Mouse (Mus musculus): Measurements from ENCODE around the gene Ascc2.

The Ascc2 gene

GRCm38 (mm10) chr11:4720393-4720792, 82.8 kb downstream of the Ascc2 start:
- no peak for DNase-seq (ENCODE audit: low read depth, low spot score)

DNA sequence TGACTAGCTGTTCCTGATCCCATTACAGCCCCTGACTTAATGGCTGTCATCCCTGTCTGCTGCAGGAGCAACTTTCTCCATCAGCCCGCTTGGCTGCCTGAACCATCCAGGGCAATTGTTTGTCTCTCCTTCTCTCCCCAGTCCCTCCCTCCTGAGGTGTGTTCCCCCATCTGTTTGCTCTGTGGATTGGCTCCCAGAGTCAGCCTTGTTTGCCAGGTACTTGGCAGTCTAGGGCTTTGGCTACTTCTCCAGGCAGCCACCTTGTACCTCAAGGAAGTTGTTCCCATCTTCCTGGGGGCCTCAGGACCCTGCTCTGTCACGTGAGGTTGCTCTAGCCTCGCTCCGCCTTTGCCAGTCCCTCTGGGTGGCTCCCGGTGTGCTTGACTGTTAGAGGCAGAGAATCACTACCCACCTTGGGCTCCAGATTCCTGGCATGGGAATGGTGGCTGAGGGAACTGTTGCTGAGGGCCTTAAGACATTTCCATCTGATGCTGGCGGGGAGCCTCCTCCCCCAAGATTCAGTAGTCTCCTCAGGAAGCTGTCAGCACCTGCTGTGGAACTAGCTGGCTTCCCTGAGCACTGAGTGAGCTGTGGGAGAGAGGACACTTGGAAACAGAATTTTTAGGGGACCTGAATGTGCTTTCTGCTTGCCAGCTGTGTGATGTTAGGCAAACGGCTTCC, 83.5 kb downstream of the Ascc2 start:
- DNase-seq (ENCODE audit: low read depth, low spot score), result no peak

- DNase-seq (ENCODE audit: low read depth, low spot score), result no peak
Observed at GRCm38 (mm10) chr11:4721728-4722127, 84.2 kb downstream of the Ascc2 start.

GRCm38 (mm10) chr11:4729603-4730002, 92.1 kb downstream of the Ascc2 start:
- no peak for DNase-seq (ENCODE audit: low read depth, low spot score)

DNA sequence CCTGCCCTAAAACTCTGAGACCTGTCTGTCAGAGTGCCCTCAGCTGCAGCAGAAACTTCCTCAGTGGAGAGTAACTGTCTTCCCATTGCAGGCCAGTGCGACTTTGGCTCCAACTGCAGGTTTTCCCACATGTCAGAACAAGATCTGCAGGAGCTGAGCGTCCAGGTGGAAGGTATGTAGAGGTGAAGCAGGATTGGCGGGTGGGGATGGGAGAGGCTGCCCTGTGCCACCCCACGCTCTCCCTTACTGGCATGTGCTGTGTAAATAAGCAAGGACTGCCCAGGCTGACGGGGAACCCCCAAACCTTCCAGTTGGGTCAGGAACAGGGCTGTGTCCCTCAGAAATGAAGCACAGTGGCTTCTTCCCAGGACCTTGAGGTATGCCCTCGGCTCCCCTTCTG, 92.5 kb downstream of the Ascc2 start:
- no peak for DNase-seq (ENCODE audit: low read depth, low spot score)

- no peak for DNase-seq (ENCODE audit: low read depth, low spot score)
Observed at GRCm38 (mm10) chr11:4730913-4731312, 93.4 kb downstream of the Ascc2 start.

- no peak for DNase-seq (ENCODE audit: low read depth, low spot score)
Observed at GRCm38 (mm10) chr11:4731781-4732180, 94.2 kb downstream of the Ascc2 start.

GRCm38 (mm10) chr11:4734179-4734578, 96.6 kb downstream of the Ascc2 start:
- no peak for DNase-seq (ENCODE audit: low read depth, low spot score)

All from CD4-positive, CD25-positive, alpha-beta regulatory T cell, adult 2 months (primary cell).